Mouse (Mus musculus) frontal cortex, adult 2 months (tissue): ENCODE data around the gene Glis2. TPM values are rescaled to one million over a fixed set of nuclear protein-coding genes. Genes with fewer than 3 reads are reported as not detected.

Experiments
- DNase-seq, 2 experiments: peaks; one replicate each; pipeline ENCODE4 v3.0.0; 2022; ENCODE audit warnings: low spot score in 1 of 2; ENCODE audit errors: extremely low spot score in 1 of 2
- polyA plus RNA-seq: library from polyadenylated mRNA; depleted of rRNA; stranded (reverse); fragments of >200 nt; gene quantifications from 2 replicates; pipeline ENCODE4 v1.2.3, GENCODE M21; 2012; rRNA removed

Gene Glis2
- polyA plus RNA-seq, 1 experiment, result 19.1 TPM

GRCm38 (mm10) chr16:4654706-4655105 lies 60.2 kb downstream of the Glis2 start:
- no peak for DNase-seq

DNA sequence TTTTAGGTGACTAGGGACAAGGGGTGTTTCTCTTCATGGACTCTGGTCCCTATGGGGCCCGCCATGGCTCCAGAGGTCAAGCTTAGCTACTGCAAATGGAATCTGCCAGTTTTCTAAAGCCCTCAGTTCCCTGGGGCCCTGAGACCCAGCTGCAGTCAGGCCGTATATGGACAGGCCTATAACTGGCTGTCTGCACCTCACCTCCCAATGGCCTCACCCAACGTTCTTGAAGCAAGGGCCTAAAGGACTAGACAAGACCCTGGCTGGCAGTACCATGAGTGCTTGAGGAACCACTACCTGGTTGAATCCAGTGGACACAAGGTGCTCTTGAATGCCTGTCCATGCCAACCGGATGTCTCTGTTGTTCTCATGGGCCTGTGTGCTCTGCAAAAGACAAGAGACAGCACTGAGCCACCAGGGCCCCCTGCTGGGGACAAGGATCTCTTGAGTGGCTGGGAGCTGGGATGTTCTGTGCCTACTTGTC lies 60.8 kb downstream of the Glis2 start:
- no peak for DNase-seq

DNA sequence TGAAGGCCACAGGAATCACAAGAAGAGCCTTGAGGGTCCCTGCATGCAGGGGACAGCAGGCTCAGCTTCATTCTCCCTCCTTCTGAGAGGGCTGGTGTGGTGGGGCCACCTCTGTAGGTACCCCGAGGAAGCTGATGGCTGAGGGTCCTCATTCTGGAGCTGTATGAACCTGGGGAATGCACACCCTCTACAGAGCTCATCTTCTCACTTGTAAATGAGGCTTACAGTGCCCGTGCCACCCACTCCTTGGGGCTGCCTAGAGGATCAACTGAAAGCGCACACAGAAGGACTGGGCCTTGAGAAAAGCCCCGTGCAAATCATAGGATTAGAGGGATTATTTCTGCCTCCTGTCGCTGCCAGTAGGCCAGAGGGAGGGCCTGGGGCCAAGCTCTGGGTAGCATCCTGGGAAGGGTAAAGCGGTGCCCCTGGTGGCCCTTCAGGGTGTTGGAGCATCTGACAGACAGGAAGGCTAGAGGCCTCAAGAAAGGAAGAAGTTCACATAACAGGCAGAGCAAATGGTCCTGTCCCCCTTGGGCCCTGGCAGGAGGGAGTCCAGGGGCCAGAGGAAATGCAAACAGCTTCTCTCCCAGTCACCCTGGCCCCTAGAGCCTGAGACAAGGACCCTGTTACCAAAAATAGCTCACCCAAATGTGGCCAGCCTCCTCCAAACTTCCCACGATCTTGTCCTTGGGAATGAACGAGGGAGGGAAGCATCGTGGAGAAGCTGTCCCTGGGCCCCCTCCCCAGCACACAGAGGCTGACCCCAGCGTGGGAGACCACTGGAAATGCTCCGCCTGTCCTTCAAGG lies 61.5 kb downstream of the Glis2 start:
- no peak for DNase-seq

GRCm38 (mm10) chr16:4656571-4657081 lies 62.1 kb downstream of the Glis2 start:
- no peak for DNase-seq

DNA sequence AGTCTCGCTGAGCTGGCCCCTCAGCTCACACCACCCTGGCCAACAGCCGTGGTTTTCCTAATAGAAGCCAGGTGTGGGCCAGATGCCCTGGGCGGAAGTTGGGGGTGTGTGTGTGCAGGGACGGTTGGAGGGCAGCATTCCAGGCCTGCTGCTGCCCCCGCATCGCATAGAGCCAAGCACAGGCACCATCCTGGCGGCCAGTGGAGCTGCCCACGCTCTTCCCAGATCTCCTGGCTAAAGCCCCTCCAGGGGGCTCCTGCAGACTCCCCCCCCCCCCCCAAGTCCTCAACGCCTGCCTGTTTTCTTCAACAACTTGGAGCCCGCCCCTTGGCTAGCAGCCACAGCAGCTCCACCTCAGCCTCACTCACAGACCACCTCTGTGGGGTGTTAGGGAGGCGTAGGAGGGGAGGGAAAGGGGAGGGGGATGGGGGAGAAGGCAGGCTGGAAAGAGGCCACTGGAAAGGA lies 64.3 kb downstream of the Glis2 start:
- DNase-seq, result peak in 1 of 2 experiments; percentile 66

GRCm38 (mm10) chr16:4659326-4659725 lies 64.8 kb downstream of the Glis2 start:
- DNase-seq, result no peak

- DNase-seq, result no peak
These were observed 67.1 kb downstream of the Glis2 start for GRCm38 (mm10) chr16:4661605-4662004.

GRCm38 (mm10) chr16:4663806-4664205 lies 69.3 kb downstream of the Glis2 start:
- DNase-seq, result no peak

GRCm38 (mm10) chr16:4665726-4666125 lies 71.2 kb downstream of the Glis2 start:
- no peak for DNase-seq

DNA sequence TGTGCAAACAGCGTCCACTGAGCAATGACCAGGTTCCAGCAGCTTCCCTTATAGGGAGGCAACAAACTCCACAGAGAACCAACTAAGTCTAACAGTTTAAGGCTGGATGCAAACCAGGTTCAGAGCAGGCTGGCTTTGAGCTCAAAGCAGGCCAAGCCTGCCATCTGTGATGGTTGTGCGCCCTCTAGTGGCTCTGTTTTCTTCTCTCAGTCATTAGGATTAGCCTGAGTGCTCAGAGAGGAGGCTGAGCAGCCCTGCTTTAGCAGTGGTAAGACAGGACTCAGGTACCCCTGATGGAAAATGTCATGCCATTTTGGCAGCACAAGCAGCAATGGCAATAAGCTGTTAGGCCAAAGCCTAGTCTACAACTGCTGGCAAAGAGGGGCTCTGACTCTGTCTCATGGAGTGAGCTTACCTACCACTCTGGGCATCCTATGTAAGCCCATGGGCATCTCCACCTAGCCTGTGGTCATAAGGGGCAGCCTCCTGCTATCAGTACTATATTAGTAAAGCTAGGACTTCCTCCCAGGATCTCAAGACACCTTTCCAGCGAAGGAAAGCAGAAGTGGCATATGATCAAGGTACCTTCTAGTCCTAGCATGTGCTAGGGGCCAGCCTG lies 72.8 kb downstream of the Glis2 start:
- peak; percentile 71 to 97 for DNase-seq

- DNase-seq, result no peak
These were observed 75.8 kb downstream of the Glis2 start for GRCm38 (mm10) chr16:4670317-4670716.

GRCm38 (mm10) chr16:4674091-4674490 lies 79.6 kb downstream of the Glis2 start:
- DNase-seq, result no peak

Other genes with a start within 250 kb of the Glis2 start
- gene Adcy9, start 174.2 kb upstream of the Glis2 start, polyA plus RNA-seq, result 18.3 and 21.6 TPM in 2 replicates
- gene Srl, start 52.9 kb upstream of the Glis2 start, polyA plus RNA-seq, result 7.7 and 8.1 TPM in 2 replicates
- 6.9 and 7.2 TPM in 2 replicates for gene Tfap4, start 34.9 kb upstream of the Glis2 start, polyA plus RNA-seq
- gene Pam16, start 30.3 kb downstream of the Glis2 start, polyA plus RNA-seq, result 95.5 and 119 TPM in 2 replicates
- gene Vasn, start 45.2 kb downstream of the Glis2 start, polyA plus RNA-seq, result 5.9 and 6.9 TPM in 2 replicates
- 51.2 and 51.9 TPM in 2 replicates for gene Dnaja3, start 45.3 kb downstream of the Glis2 start, polyA plus RNA-seq
- gene Coro7, start 85.1 kb downstream of the Glis2 start, polyA plus RNA-seq, result 100 and 112 TPM in 2 replicates
- gene Nmral1, start 124.6 kb downstream of the Glis2 start, polyA plus RNA-seq, result 18.5 and 22.1 TPM in 2 replicates
- 95.8 and 101 TPM in 2 replicates for gene Hmox2, start 131.6 kb downstream of the Glis2 start, polyA plus RNA-seq
- 187 TPM in 2 replicates for gene Cdip1, start 195.6 kb downstream of the Glis2 start, polyA plus RNA-seq
- 0.08 TPM in 1 of 2 replicates, not detected in the other for gene 4930562C15Rik, start 240.7 kb downstream of the Glis2 start, polyA plus RNA-seq